Mouse (Mus musculus) stomach, embryonic 14.5 days (tissue): Measurements from ENCODE around the gene Stac. TPM values are rescaled to one million over a fixed set of nuclear protein-coding genes. Genes with fewer than 3 reads are reported as not detected.

Experiments
- ATAC-seq: fragments of 200-750 bp; cut with Nextera tagmentation; 2 replicates; pipeline ENCODE4 v1.8.0; 2017; ENCODE audit warnings: low read depth, moderate TSS enrichment; ENCODE audit not compliant: insufficient number of reproducible peaks, insufficient read depth, low FRiP score
- H3K27ac ChIP-seq: fragments of 300-500 bp; sonication (generic); 2 replicates; pipeline ENCODE4 v1.5.1; 2014; ENCODE audit warnings: mild to moderate bottlenecking, low read length, moderate library complexity, mixed read lengths
- H3K27me3 ChIP-seq: fragments of 300-500 bp; sonication (generic); 2 replicates; pipeline ENCODE4 v1.6.1; 2014; ENCODE audit warnings: low read length, control low read depth, mixed read lengths; ENCODE audit not compliant: control insufficient read depth, insufficient read depth
- H3K36me3 ChIP-seq: fragments of 300-500 bp; sonication (generic); 2 replicates; pipeline ENCODE4 v1.6.1; 2014; ENCODE audit warnings: mild to moderate bottlenecking, control low read depth, low read length, moderate library complexity, mixed read lengths; ENCODE audit not compliant: control insufficient read depth, insufficient read depth
- H3K4me1 ChIP-seq: fragments of 300-500 bp; sonication (generic); 2 replicates; pipeline ENCODE4 v1.6.1; 2014; ENCODE audit warnings: low read length, control low read depth, mixed read lengths; ENCODE audit not compliant: control insufficient read depth, insufficient read depth
- H3K4me2 ChIP-seq: fragments of 300-500 bp; sonication (generic); replicated peaks from 2 replicates; pipeline ENCODE4 v1.6.1; 2014; ENCODE audit warnings: low read depth, low read length, control low read depth
- H3K4me3 ChIP-seq: fragments of 300-500 bp; sonication (generic); 2 replicates; pipeline ENCODE4 v1.5.1; 2014; ENCODE audit warnings: low read depth, low read length, control low read depth
- H3K9ac ChIP-seq: fragments of 300-500 bp; sonication (generic); replicated peaks from 2 replicates; pipeline ENCODE4 v1.6.1; 2014; ENCODE audit warnings: low read depth, mild to moderate bottlenecking, control low read depth, low read length, moderate library complexity, mixed read lengths
- H3K9me3 ChIP-seq: fragments of 300-500 bp; sonication (generic); 2 replicates; pipeline ENCODE4 v1.6.1; 2016; ENCODE audit warnings: low read depth, low read length, control low read depth; ENCODE audit not compliant: control insufficient read depth
- WGBS: fragments of 180-500 bp; shearing (Covaris S2); extraction: QIAGEN DNeasy Blood & Tissue Kit; methylation state at CpG from one replicate; pipeline ENCODE4 v1.1.7; 2014; 5-methylcytosine and 5-hydroxymethylcytosine counted together
- polyA plus RNA-seq: library from polyadenylated mRNA; unstranded; fragments of >200 nt; fragmentation: Nextera tagmentation; extraction: Ambion mirVana; gene quantifications from 2 replicates; pipeline ENCODE4 v1.2.1, GENCODE M21; 2014

Stac gene
- polyA plus RNA-seq, 1 experiment from 2014 or later: 2.6 TPM

DNA sequence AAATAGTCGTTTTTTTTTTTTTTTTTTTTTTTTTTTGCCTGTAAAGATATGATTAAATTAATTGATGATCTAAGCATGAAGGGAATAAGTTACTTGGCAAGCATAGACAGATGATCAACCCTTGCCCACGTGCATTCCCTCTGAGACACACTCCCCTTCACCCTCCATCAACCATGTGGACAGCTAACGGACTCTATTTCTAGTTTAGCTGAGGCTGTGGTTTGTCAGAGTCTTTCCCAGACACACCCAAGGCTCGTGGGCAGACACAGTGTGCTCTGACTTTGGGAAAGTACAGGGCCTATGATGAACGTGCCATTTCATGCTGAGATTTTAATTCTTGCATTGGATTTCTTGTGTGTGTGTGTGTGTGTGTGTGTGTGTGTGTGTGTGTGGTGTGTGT, 46.8 kb downstream of the Stac start:
- Histone ChIP-seq H3K4me2 (no peak overlapping the region), H3K36me3 (no peaks in the 10 kb centered on the region), H3K4me1 (no peaks in the 10 kb centered on the region), H3K27ac (no peak overlapping the region), H3K27me3 (no peaks in the 10 kb centered on the region), H3K9me3 (no peaks in the 10 kb centered on the region), H3K9ac (no peak overlapping the region), H3K4me3 (no peak overlapping the region)
- ATAC-seq: no peak
- 55% methylated on average over 5 of the region's 5 CpGs for WGBS

GRCm38 (mm10) chr9:111637641-111638040, 52.5 kb downstream of the Stac start:
- Histone ChIP-seq H3K27ac (no peak overlapping the region), H3K4me2 (no peak overlapping the region), H3K4me3 (no peak overlapping the region), H3K9me3 (no peaks in the 10 kb centered on the region), H3K4me1 (no peaks in the 10 kb centered on the region), H3K27me3 (no peaks in the 10 kb centered on the region), H3K9ac (no peak overlapping the region), H3K36me3 (no peaks in the 10 kb centered on the region)
- no peak for ATAC-seq
- 54% methylated on average over 2 of the region's 2 CpGs for WGBS

DNA sequence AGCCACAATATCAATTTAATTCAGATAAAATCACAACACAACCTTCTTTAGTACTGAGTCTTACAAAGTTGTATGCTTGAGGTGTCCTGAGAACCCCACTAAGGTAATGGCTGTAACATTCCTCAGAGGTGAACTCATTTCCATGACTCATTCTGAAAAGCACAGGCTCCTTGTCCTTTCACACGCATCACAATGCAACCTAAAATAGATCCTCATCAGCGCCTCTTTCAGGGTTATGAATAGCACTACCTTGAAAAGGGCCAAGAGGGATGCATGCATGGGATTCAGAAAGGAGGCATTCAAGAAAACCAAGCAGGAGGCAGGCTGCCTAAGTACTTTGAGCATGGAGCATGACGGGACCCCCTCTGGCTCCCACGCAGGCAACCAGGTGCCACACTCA, 57.3 kb downstream of the Stac start:
- Histone ChIP-seq H3K4me1 (no peaks in the 10 kb centered on the region), H3K27ac (no peak overlapping the region), H3K9ac (no peak overlapping the region), H3K9me3 (no peaks in the 10 kb centered on the region), H3K4me3 (no peak overlapping the region), H3K36me3 (no peaks in the 10 kb centered on the region), H3K27me3 (no peaks in the 10 kb centered on the region), H3K4me2 (no peak overlapping the region)
- ATAC-seq: no peak
- 77% methylated on average over 4 of the region's 4 CpGs for WGBS

- Histone ChIP-seq H3K4me1 (no peaks in the 10 kb centered on the region), H3K4me2 (no peak overlapping the region), H3K9me3 (no peaks in the 10 kb centered on the region), H3K27ac (no peak overlapping the region), H3K27me3 (no peaks in the 10 kb centered on the region), H3K9ac (no peak overlapping the region), H3K36me3 (no peaks in the 10 kb centered on the region), H3K4me3 (no peak overlapping the region)
- WGBS: 68% methylated on average over 2 of the region's 2 CpGs
- ATAC-seq: no peak
Observed at GRCm38 (mm10) chr9:111621191-111621590, 69.0 kb downstream of the Stac start.

GRCm38 (mm10) chr9:111611341-111611740, 78.8 kb downstream of the Stac start:
- Histone ChIP-seq H3K4me3 (no peak overlapping the region), H3K9ac (no peak overlapping the region), H3K9me3 (no peaks in the 10 kb centered on the region), H3K27me3 (no peaks in the 10 kb centered on the region), H3K4me1 (no peaks in the 10 kb centered on the region), H3K36me3 (no peaks in the 10 kb centered on the region), H3K27ac (no peak overlapping the region), H3K4me2 (no peak overlapping the region)
- 43% methylated on average over 3 of the region's 3 CpGs for WGBS
- ATAC-seq: no peak

DNA sequence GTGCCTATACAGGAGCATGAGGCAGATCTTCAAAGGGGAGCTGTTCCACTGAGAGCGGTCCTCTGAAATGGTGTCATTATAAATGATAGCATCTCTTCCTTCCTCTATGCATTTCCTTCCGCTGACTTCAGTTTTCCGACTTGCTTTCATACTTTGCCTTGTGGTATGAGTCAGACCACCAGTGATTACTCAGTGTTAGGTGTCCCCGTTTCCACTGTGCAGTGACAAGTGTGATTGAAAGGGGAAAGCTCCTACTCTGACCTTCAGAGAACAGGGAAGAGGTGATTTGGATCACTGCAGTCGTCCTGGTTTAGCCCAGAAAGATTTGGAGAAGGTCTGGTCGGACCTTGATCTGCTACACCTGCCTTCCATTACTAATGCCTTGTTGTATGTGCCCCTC, 81.4 kb downstream of the Stac start:
- WGBS: 52% methylated on average over 6 of the region's 6 CpGs
- Histone ChIP-seq H3K9ac (no peak overlapping the region), H3K4me3 (no peak overlapping the region), H3K4me2 (no peak overlapping the region), H3K4me1 (no peaks in the 10 kb centered on the region), H3K36me3 (no peaks in the 10 kb centered on the region), H3K27ac (no peak overlapping the region), H3K27me3 (no peaks in the 10 kb centered on the region), H3K9me3 (no peaks in the 10 kb centered on the region)
- no peak for ATAC-seq

- Histone ChIP-seq H3K9ac (no peak overlapping the region), H3K4me3 (no peak overlapping the region), H3K27me3 (no peaks in the 10 kb centered on the region), H3K36me3 (no peaks in the 10 kb centered on the region), H3K4me1 (no peaks in the 10 kb centered on the region), H3K9me3 (no peaks in the 10 kb centered on the region), H3K4me2 (no peak overlapping the region), H3K27ac (no peak overlapping the region)
- ATAC-seq: no peak
- 91% methylated on average over 8 of the region's 8 CpGs for WGBS
Observed at GRCm38 (mm10) chr9:111606603-111607002, 83.5 kb downstream of the Stac start.

DNA sequence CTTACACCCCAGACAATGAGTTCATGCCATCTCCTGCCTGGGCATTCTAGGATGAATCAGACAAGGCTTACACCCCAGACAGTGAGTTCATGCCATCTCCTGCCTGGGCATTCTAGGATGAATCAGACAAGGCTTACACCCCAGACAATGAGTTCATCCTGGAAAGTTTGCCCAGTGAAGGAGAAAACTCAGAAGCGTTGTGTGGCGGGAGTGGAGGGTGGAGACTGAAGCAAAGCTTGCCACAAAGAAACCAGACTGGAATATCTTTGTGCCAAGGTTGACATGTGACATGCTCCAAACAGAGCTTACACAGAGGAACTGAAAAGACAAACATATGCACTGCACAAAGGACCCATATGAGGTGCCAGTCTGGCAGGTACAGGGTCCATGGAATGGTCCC, 102.6 kb downstream of the Stac start:
- Histone ChIP-seq H3K9ac (no peak overlapping the region), H3K4me1 (no peaks in the 10 kb centered on the region), H3K4me3 (no peak overlapping the region), H3K27me3 (no peaks in the 10 kb centered on the region), H3K36me3 (no peaks in the 10 kb centered on the region), H3K4me2 (no peak overlapping the region), H3K9me3 (no peaks in the 10 kb centered on the region), H3K27ac (no peak overlapping the region)
- 80% methylated on average over 2 of the region's 2 CpGs for WGBS
- no peak for ATAC-seq

DNA sequence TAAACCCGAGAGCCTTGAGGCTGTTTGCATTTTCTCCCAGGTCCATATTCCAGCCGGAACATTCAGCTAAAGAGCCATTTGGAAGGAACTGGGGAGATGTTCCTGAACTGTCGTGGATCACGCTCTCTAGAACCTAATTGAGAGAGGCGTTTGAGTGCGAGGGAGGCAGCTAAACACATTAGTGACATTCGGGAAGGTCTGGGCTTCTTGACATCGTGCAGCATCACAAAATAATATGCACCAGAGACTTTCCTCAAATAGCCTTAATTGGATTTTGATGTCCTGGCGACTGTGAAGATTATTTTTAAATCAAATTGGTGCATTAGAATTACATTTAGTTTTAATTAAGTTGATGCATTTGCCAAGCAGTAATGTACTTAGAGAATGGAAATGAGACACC, 111.4 kb downstream of the Stac start:
- Histone ChIP-seq H3K9me3 (no peaks in the 10 kb centered on the region), H3K27ac (no peak overlapping the region), H3K9ac (no peak overlapping the region), H3K4me1 (no peaks in the 10 kb centered on the region), H3K36me3 (no peaks in the 10 kb centered on the region), H3K27me3 (no peaks in the 10 kb centered on the region), H3K4me3 (no peak overlapping the region), H3K4me2 (no peak overlapping the region)
- 59% methylated on average over 9 of the region's 9 CpGs for WGBS
- ATAC-seq: no peak
